Mouse (Mus musculus): Measurements from ENCODE around the gene Spag4. TPM values are rescaled to one million over a fixed set of nuclear protein-coding genes. Genes with fewer than 3 reads are reported as not detected.

Spag4 gene
- polyA plus RNA-seq, 1 experiment from 2014 or later: 5.5 TPM

DNA sequence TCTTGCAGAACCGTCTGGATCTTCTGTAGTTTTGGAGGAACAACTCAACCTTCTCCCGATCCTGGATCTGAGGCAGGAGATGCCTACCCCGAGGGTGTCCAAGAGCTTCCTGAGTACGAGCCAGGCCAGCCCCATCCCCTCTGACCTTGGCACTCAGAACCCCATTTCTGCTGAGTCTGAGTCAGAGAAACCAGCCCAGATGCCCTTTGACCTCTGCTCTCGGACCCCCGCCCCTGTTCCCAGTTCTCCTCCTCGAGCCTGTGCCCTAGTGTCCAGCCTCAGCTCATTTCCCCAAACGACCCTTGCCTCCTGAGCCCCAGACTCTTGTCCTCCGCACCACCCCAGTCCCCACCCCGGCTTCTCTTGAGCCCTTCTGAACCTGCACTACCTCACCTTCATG, 1.2 kb downstream of the Spag4 start:
- Histone ChIP-seq H3K9ac (ENCODE audit: low read length) (peak overlapping the region; percentile 92), H3K4me2 (ENCODE audit: low read depth) (peak overlapping the region; percentile 95), H3K27ac (ENCODE audit: low read depth, low read length) (no peak overlapping the region), H3K4me3 (ENCODE audit: low read depth, low read length) (peak overlapping the region; percentile 69), H3K36me3 (ENCODE audit: control insufficient read depth, insufficient read depth, low read length) (peaks cover 4% of the 10 kb centered on the region; the same call in 1 of the 2 replicates), H3K9me3 (ENCODE audit: control insufficient read depth, low read length) (no peaks in the 10 kb centered on the region), H3K27me3 (ENCODE audit: control insufficient read depth, insufficient read depth, low read length) (no peaks in the 10 kb centered on the region), H3K4me1 (ENCODE audit: control insufficient read depth, insufficient read depth, low read length) (peaks cover 8% of the 10 kb centered on the region; the same call in 1 of the 2 replicates)
- 38% methylated on average over 10 of the region's 10 CpGs for WGBS
- DNase-seq (ENCODE audit: low spot score) (no peak), ATAC-seq (ENCODE audit: insufficient read depth, low FRiP score, low TSS enrichment) (no peak)

DNA sequence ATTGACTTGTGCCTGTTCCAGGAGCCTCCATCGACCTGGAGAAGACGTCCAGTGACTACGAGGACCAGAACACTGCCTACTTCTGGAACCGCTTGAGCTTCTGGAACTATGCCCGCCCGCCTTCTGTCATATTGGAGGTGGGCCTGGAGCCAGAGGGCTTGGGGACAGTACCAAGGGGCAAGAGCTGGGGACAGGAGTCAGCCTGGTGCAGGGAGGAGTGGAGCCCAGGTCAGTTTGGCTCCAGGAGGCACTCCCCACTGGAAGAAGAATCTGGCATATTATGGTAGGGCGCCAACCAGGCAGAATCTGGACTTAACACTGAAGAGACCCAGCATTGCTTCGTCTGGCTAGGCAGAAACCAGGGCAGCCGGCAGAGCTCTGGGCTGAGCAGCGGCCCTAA, 2.9 kb downstream of the Spag4 start:
- H3K36me3 ChIP-seq (ENCODE audit: control insufficient read depth, insufficient read depth, low read length): peaks cover 6% of the 10 kb centered on the region; the same call in 1 of the 2 replicates
- no peaks in the 10 kb centered on the region for H3K9me3 ChIP-seq (ENCODE audit: control insufficient read depth, low read length)

DNA sequence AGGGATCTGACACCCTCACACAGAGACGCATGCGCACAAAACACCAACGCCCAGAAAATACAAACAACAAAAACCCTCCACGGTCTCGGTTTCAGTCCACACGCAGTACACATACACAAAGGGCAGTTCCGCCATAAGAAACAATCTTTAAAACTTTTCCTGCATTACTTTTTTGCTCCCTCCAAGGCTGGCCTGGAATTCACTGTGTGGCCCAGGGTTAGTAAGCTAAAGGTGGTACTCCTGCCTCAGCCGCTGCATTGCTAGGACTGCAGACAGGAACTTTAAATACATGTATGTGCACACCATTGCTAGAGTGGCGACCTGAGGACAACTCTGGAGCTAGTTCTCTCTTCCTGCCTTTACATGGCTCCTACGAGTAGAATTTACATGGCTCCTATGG, 6.3 kb downstream of the Spag4 start:
- Histone ChIP-seq H3K4me1 (ENCODE audit: control insufficient read depth, insufficient read depth, low read length) (0 out of 2 replicates have a peak, but pooled peaks cover under 1% of the 10 kb centered on the region), H3K27ac (ENCODE audit: low read depth, low read length) (no peak overlapping the region), H3K27me3 (ENCODE audit: control insufficient read depth, insufficient read depth, low read length) (no peaks in the 10 kb centered on the region), H3K9me3 (ENCODE audit: control insufficient read depth, low read length) (no peaks in the 10 kb centered on the region), H3K9ac (ENCODE audit: low read length) (no peak overlapping the region), H3K36me3 (ENCODE audit: control insufficient read depth, insufficient read depth, low read length) (peaks cover 25% of the 10 kb centered on the region), H3K4me3 (ENCODE audit: low read depth, low read length) (no peak overlapping the region), H3K4me2 (ENCODE audit: low read depth) (no peak overlapping the region)
- no peak for DNase-seq (ENCODE audit: low spot score)
- ATAC-seq (ENCODE audit: insufficient read depth, low FRiP score, low TSS enrichment): no peak
- WGBS: 97% methylated on average over 10 of the region's 10 CpGs

More for the DNA sequence above, 2.9 kb downstream of the Spag4 start:
- ATAC-seq (ENCODE audit: insufficient read depth, low FRiP score, low TSS enrichment) (no peak), DNase-seq (ENCODE audit: low spot score) (no peak)
- Histone ChIP-seq H3K9ac (ENCODE audit: low read length) (no peak overlapping the region), H3K4me3 (ENCODE audit: low read depth, low read length) (no peak overlapping the region), H3K27ac (ENCODE audit: low read depth, low read length) (no peak overlapping the region), H3K4me2 (ENCODE audit: low read depth) (no peak overlapping the region), H3K4me1 (ENCODE audit: control insufficient read depth, insufficient read depth, low read length) (peaks cover 8% of the 10 kb centered on the region; the same call in 1 of the 2 replicates), H3K27me3 (ENCODE audit: control insufficient read depth, insufficient read depth, low read length) (no peaks in the 10 kb centered on the region)
- 94% methylated on average over 10 of the region's 10 CpGs for WGBS

- peaks cover 36% of the 10 kb centered on the region for H3K36me3 ChIP-seq (ENCODE audit: control insufficient read depth, insufficient read depth, low read length)
- H3K4me2 ChIP-seq (ENCODE audit: low read depth): no peak overlapping the region
- DNase-seq (ENCODE audit: low spot score): no peak
- WGBS: 97% methylated on average over 15 of the region's 15 CpGs
- no peaks in the 10 kb centered on the region for H3K9me3 ChIP-seq (ENCODE audit: control insufficient read depth, low read length)
- no peak overlapping the region for H3K27ac ChIP-seq (ENCODE audit: low read depth, low read length)
- no peak overlapping the region for H3K9ac ChIP-seq (ENCODE audit: low read length)
- no peak for ATAC-seq (ENCODE audit: insufficient read depth, low FRiP score, low TSS enrichment)
- H3K4me1 ChIP-seq (ENCODE audit: control insufficient read depth, insufficient read depth, low read length): no peaks in the 10 kb centered on the region
- H3K27me3 ChIP-seq (ENCODE audit: control insufficient read depth, insufficient read depth, low read length): no peaks in the 10 kb centered on the region
- H3K4me3 ChIP-seq (ENCODE audit: low read depth, low read length): no peak overlapping the region
Measured at GRCm38 (mm10) chr2:156073725-156074124, 8.8 kb downstream of the Spag4 start.

DNA sequence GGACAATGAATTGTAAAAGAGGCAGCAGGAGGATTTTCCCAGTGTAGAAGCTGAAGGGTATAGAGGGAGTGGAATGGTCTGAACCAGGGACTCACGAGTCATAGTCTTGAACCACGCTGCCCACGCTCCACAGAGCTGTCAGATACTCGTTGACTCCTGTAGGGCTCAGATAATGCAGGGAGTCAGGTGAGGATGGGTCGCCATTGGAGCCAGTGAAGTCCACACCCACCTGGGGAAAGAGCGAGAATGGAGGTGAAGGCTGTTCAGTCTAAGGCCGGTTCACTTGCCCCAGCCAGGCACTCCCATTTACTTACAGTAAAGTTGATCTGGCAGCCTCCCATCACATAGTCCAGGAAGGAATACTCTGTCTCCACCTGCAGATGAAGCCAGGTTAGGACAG, 12.5 kb downstream of the Spag4 start:
- peaks cover 30% of the 10 kb centered on the region for H3K36me3 ChIP-seq (ENCODE audit: control insufficient read depth, insufficient read depth, low read length)
- no peak overlapping the region for H3K9ac ChIP-seq (ENCODE audit: low read length)
- H3K4me2 ChIP-seq (ENCODE audit: low read depth): no peak overlapping the region
- no peak overlapping the region for H3K27ac ChIP-seq (ENCODE audit: low read depth, low read length)
- no peak overlapping the region for H3K4me3 ChIP-seq (ENCODE audit: low read depth, low read length)
- no peaks in the 10 kb centered on the region for H3K27me3 ChIP-seq (ENCODE audit: control insufficient read depth, insufficient read depth, low read length)
- WGBS: 92% methylated on average over 7 of the region's 7 CpGs
- DNase-seq (ENCODE audit: low spot score) (no peak), ATAC-seq (ENCODE audit: insufficient read depth, low FRiP score, low TSS enrichment) (no peak)
- H3K4me1 ChIP-seq (ENCODE audit: control insufficient read depth, insufficient read depth, low read length): no peaks in the 10 kb centered on the region
- H3K9me3 ChIP-seq (ENCODE audit: control insufficient read depth, low read length): no peaks in the 10 kb centered on the region

DNA sequence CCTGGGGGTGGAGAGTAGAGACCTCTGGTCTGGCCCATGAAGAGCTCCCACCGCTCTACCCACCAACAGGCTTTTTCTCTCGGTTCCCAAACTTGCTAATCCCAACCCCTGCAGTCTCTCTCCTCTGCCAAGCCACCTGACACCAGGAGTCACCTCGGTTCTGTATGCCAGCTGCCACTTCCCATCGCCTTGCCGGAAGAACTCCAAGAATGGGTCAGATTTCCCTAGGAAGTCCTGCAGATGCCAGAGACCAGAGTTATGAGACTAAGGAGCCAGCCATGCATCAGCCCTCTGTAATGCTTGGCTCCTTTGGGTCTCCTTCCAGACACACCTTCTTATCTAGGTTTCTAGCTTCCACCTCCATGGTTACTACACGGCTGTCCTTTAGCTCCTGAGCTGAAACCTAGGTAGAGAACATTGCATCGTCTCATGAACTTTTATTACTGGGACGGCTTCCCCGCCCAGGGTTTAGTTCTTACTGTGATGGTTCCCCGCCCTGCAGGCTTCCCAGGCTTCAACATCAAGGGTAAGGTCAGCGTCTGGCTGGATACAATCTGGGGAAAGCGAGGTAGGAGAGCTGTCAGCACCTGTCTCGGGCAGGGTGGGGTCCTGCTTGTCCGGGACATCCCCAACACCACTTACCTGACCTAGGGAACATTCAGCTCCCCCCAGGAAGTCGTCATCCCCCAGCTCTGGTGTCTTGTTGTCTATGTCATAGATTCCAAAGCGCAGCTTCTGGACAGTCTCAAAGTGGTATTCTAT, 13.6 kb downstream of the Spag4 start:
- Histone ChIP-seq H3K9me3 (ENCODE audit: control insufficient read depth, low read length) (no peaks in the 10 kb centered on the region), H3K36me3 (ENCODE audit: control insufficient read depth, insufficient read depth, low read length) (peaks cover 27% of the 10 kb centered on the region), H3K27me3 (ENCODE audit: control insufficient read depth, insufficient read depth, low read length) (no peaks in the 10 kb centered on the region), H3K4me3 (ENCODE audit: low read depth, low read length) (no peak overlapping the region), H3K9ac (ENCODE audit: low read length) (no peak overlapping the region), H3K27ac (ENCODE audit: low read depth, low read length) (no peak overlapping the region), H3K4me1 (ENCODE audit: control insufficient read depth, insufficient read depth, low read length) (no peaks in the 10 kb centered on the region), H3K4me2 (ENCODE audit: low read depth) (no peak overlapping the region)
- ATAC-seq (ENCODE audit: insufficient read depth, low FRiP score, low TSS enrichment) (no peak), DNase-seq (ENCODE audit: low spot score) (no peak)
- 93% methylated on average over 16 of the region's 16 CpGs for WGBS

DNA sequence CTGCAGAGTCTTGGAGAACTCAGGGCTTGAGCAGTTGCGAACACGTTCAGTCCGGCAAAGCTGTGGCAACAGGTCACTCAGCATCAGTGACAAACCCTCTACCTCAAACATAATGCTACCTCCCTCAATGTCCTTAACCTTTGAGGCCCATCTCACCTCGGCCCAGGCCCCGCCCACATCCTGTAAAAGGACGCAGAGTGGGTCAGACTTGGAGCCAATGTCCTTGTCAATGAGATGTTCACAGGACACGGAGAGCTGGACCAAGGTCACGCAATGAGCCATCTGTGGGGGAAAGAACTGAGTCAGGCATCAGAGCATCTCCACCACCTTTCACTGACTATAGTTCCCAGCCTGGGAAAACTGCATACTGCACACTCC, 14.2 kb downstream of the Spag4 start:
- Histone ChIP-seq H3K9me3 (ENCODE audit: control insufficient read depth, low read length) (no peaks in the 10 kb centered on the region), H3K27ac (ENCODE audit: low read depth, low read length) (no peak overlapping the region), H3K9ac (ENCODE audit: low read length) (no peak overlapping the region), H3K4me3 (ENCODE audit: low read depth, low read length) (no peak overlapping the region), H3K36me3 (ENCODE audit: control insufficient read depth, insufficient read depth, low read length) (peaks cover 22% of the 10 kb centered on the region), H3K4me1 (ENCODE audit: control insufficient read depth, insufficient read depth, low read length) (no peaks in the 10 kb centered on the region), H3K4me2 (ENCODE audit: low read depth) (no peak overlapping the region), H3K27me3 (ENCODE audit: control insufficient read depth, insufficient read depth, low read length) (no peaks in the 10 kb centered on the region)
- DNase-seq (ENCODE audit: low spot score): no peak
- 93% methylated on average over 8 of the region's 8 CpGs for WGBS
- no peak for ATAC-seq (ENCODE audit: insufficient read depth, low FRiP score, low TSS enrichment)

DNA sequence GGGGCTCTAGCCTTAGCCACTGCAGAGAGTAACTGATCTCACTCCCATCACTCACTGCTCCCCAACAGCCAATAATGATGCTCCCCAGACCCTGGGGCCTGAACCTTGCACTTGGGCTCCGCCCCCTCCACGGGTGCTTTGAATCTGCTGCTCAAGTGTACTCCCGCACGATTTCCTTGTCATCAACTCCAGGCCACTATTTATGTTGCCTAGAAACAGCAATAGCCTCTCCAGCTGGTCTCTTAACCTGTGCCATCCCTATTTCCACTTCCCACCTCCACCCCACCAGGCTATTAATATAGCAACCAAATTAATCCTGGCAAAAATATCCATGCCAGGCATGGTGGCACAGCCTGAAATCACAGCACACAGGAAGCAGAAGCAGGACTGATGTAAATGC, 14.7 kb downstream of the Spag4 start:
- Histone ChIP-seq H3K4me2 (ENCODE audit: low read depth) (no peak overlapping the region), H3K4me3 (ENCODE audit: low read depth, low read length) (no peak overlapping the region), H3K27me3 (ENCODE audit: control insufficient read depth, insufficient read depth, low read length) (no peaks in the 10 kb centered on the region), H3K36me3 (ENCODE audit: control insufficient read depth, insufficient read depth, low read length) (peaks cover 20% of the 10 kb centered on the region), H3K27ac (ENCODE audit: low read depth, low read length) (no peak overlapping the region), H3K4me1 (ENCODE audit: control insufficient read depth, insufficient read depth, low read length) (no peaks in the 10 kb centered on the region), H3K9me3 (ENCODE audit: control insufficient read depth, low read length) (no peaks in the 10 kb centered on the region), H3K9ac (ENCODE audit: low read length) (no peak overlapping the region)
- no peak for DNase-seq (ENCODE audit: low spot score)
- WGBS: 65% methylated on average over 4 of the region's 4 CpGs
- ATAC-seq (ENCODE audit: insufficient read depth, low FRiP score, low TSS enrichment): no peak; the same call in 1 of the 2 replicates

DNA sequence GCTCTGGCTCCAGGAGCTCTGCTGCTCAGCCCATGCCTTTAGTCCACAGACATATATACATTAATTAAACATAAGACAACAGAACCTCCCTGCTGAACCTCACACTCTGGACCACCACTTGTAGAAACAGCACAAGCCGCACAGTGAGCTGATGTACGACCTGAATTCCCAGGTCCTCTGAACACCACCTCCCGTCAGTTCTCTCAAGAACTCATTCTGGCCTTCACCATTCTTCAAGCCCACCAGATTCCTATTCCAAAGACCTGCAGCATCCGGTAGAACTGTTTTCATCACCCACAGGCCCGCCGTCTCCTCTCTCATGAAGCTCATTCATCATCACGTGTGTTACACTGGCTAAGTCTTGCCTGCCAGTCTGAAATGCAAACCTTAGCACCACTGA, 15.4 kb downstream of the Spag4 start:
- H3K36me3 ChIP-seq (ENCODE audit: control insufficient read depth, insufficient read depth, low read length): peaks cover 18% of the 10 kb centered on the region
- H3K4me3 ChIP-seq (ENCODE audit: low read depth, low read length): no peak overlapping the region
- no peak for ATAC-seq (ENCODE audit: insufficient read depth, low FRiP score, low TSS enrichment)
- H3K27me3 ChIP-seq (ENCODE audit: control insufficient read depth, insufficient read depth, low read length): no peaks in the 10 kb centered on the region
- no peaks in the 10 kb centered on the region for H3K9me3 ChIP-seq (ENCODE audit: control insufficient read depth, low read length)
- no peaks in the 10 kb centered on the region for H3K4me1 ChIP-seq (ENCODE audit: control insufficient read depth, insufficient read depth, low read length)
- WGBS: 89% methylated on average over 7 of the region's 7 CpGs
- no peak for DNase-seq (ENCODE audit: low spot score)
- H3K4me2 ChIP-seq (ENCODE audit: low read depth): no peak overlapping the region
- H3K27ac ChIP-seq (ENCODE audit: low read depth, low read length): no peak overlapping the region
- H3K9ac ChIP-seq (ENCODE audit: low read length): no peak overlapping the region

Data from neural tube, embryonic 11.5 days (tissue).